12 mouse cellular contexts compared by ENCODE assay signal in genomic region chr6:83500462-83500861, GRCm38 (mm10). TPM values are rescaled to one million over a fixed set of nuclear protein-coding genes. Genes with fewer than 3 reads are reported as not detected.
DNase-seq lines count a peak whose midpoint lies in the region; ATAC-seq and TF ChIP-seq lines count a peak whose summit lies in the region.
"Had no signal": no experiment of that assay in that cellular context is flagged by ENCODE, and none has a peak within 500 bp of the region (broad histone marks: within the 10 kb centered on the region; RNA-seq: fewer than 3 reads in every experiment).

No protein-coding gene starts in this region.

- no peak overlapping the region for H3K27ac ChIP-seq in kidney, postnatal 0 days
- H3K27ac ChIP-seq in kidney, embryonic 14.5 days (ENCODE audit: low read depth, low read length): no peak overlapping the region
- no peak overlapping the region for H3K27ac ChIP-seq in testis, adult 2 months (ENCODE audit: control insufficient read depth, insufficient read depth, low read depth, low read length)
- H3K27ac ChIP-seq: stomach, embryonic 15.5 days had no signal

- TF ChIP-seq POLR2A in testis, adult 2 months (IDR thresholded peaks at IDR 0.05; ENCODE audit: control insufficient read depth, low read depth, low read length): no peak

- peak; percentile 54 for TF ChIP-seq CTCF in kidney, postnatal 0 days (IDR thresholded peaks at IDR 0.05; ENCODE audit: low read depth)
- peak; percentile 73; the same call in 1 of the 2 replicates for TF ChIP-seq CTCF in testis, adult 2 months (IDR thresholded peaks at IDR 0.05; ENCODE audit: control insufficient read depth, insufficient read depth, insufficient replicate concordance, low read depth, low read length)

- H3K36me3 ChIP-seq in kidney, postnatal 0 days (ENCODE audit: insufficient read depth, low read length): 0 out of 2 replicates have a peak, but pooled peaks cover 6% of the 10 kb centered on the region
- H3K36me3 ChIP-seq in kidney, embryonic 14.5 days (ENCODE audit: control insufficient read depth, insufficient read depth, low read length): peaks cover 2% of the 10 kb centered on the region; the same call in 1 of the 2 replicates
- H3K36me3 ChIP-seq in testis, adult 2 months (ENCODE audit: control insufficient read depth, insufficient read depth, low read length): no peaks in the 10 kb centered on the region
- H3K36me3 ChIP-seq: stomach, embryonic 15.5 days had no signal

- H3K4me3 ChIP-seq in kidney, postnatal 0 days (replicated peaks; ENCODE audit: low read depth, low read length): no peak overlapping the region
- no peak overlapping the region for H3K4me3 ChIP-seq in kidney, embryonic 14.5 days (ENCODE audit: low read length)
- H3K4me3 ChIP-seq in testis, adult 2 months (ENCODE audit: control insufficient read depth, low read depth, low read length): no peak overlapping the region
- H3K4me3 ChIP-seq: stomach, embryonic 15.5 days had no signal

- no peak for ATAC-seq in kidney, postnatal 0 days (replicated peaks; ENCODE audit: low FRiP score, low read depth)
- ATAC-seq in kidney, embryonic 14.5 days (ENCODE audit: low FRiP score, low TSS enrichment): no peak

- H3K27me3 ChIP-seq in kidney, postnatal 0 days (ENCODE audit: insufficient read depth, low read length): no peaks in the 10 kb centered on the region
- H3K27me3 ChIP-seq in kidney, embryonic 14.5 days (ENCODE audit: control insufficient read depth, insufficient read depth, low read length): no peaks in the 10 kb centered on the region
- H3K27me3 ChIP-seq in testis, adult 2 months (ENCODE audit: control insufficient read depth, insufficient read depth, low read length): no peaks in the 10 kb centered on the region
- H3K27me3 ChIP-seq: stomach, embryonic 15.5 days had no signal

- 54% methylated on average over 3 of the region's 3 CpGs for whole genome bisulfite sequencing in kidney, postnatal 0 days
- WGBS in kidney, embryonic 14.5 days: 68% methylated on average over 3 of the region's 3 CpGs

- H3K9ac ChIP-seq in kidney, postnatal 0 days (ENCODE audit: low read depth, low read length): no peak overlapping the region
- no peak overlapping the region for H3K9ac ChIP-seq in kidney, embryonic 14.5 days (ENCODE audit: low read depth, low read length)
- H3K9ac ChIP-seq: stomach, embryonic 15.5 days had no signal

- H3K4me2 ChIP-seq in kidney, postnatal 0 days (ENCODE audit: low read length): no peak overlapping the region
- no peak overlapping the region for H3K4me2 ChIP-seq in kidney, embryonic 14.5 days (replicated peaks; ENCODE audit: low read depth, low read length)
- H3K4me2 ChIP-seq: stomach, embryonic 15.5 days had no signal

- DNase-seq in kidney, postnatal 0 days (ENCODE audit: low spot score): no peak
- no peak for DNase-seq in testis, postnatal 14 days (ENCODE audit: low spot score)
- peak; percentile 35 for DNase-seq in T-cell, adult 2 months (ENCODE audit: low spot score)
- DNase-seq in testis, postnatal 10 days (ENCODE audit: low spot score): peak; percentile 60
- no peak for DNase-seq in cerebellum, adult 11-12 months
- no peak for DNase-seq in ovary, postnatal 14 days (ENCODE audit: low spot score)
- DNase-seq: heart, postnatal 4 days; kidney, adult 11 months; right cerebral cortex, postnatal 25 days had no signal

- H3K9me3 ChIP-seq in kidney, postnatal 0 days (replicated peaks; ENCODE audit: low read length): no peaks in the 10 kb centered on the region
- peaks cover 2% of the 10 kb centered on the region; the same call in 1 of the 2 replicates for H3K9me3 ChIP-seq in kidney, embryonic 14.5 days (ENCODE audit: control insufficient read depth, low read length)
- H3K9me3 ChIP-seq: stomach, embryonic 15.5 days had no signal

- H3K4me1 ChIP-seq in kidney, postnatal 0 days (replicated peaks; ENCODE audit: insufficient read depth, low read length): peaks cover under 1% of the 10 kb centered on the region; the same call in 1 of the 2 replicates
- no peaks in the 10 kb centered on the region; the same call in 1 of the 2 replicates for H3K4me1 ChIP-seq in kidney, embryonic 14.5 days (ENCODE audit: control insufficient read depth, insufficient read depth, low read length)
- H3K4me1 ChIP-seq in testis, adult 2 months (ENCODE audit: control insufficient read depth, insufficient read depth, low read length): peaks cover 6% of the 10 kb centered on the region

RNA-seq across cellular contexts. Expression of gene Dguok, which starts 6.3 kb away (rescaled TPM):
- polyA plus RNA-seq in kidney, postnatal 0 days (2015; fragmentation: Nextera tagmentation; extraction: Ambion mirVana): 73.0 and 75.5 TPM in 2 replicates
- 69.3 and 78.2 TPM in 2 replicates for polyA plus RNA-seq in kidney, embryonic 14.5 days (2014; fragmentation: Nextera tagmentation; extraction: Ambion mirVana)
- polyA plus RNA-seq in testis, adult 2 months (2012; rRNA removed): 15.5 and 16.0 TPM in 2 replicates

RNA-seq across cellular contexts. Expression of gene Actg2, which starts 35.6 kb away (rescaled TPM):
- 21.8 and 28.8 TPM in 2 replicates for polyA plus RNA-seq in kidney, postnatal 0 days (2015; fragmentation: Nextera tagmentation; extraction: Ambion mirVana)
- polyA plus RNA-seq in kidney, embryonic 14.5 days (2014; fragmentation: Nextera tagmentation; extraction: Ambion mirVana): 4.0 and 7.6 TPM in 2 replicates
- polyA plus RNA-seq in testis, adult 2 months (2012; rRNA removed): 470 and 505 TPM in 2 replicates

RNA-seq across cellular contexts. Expression of gene Tet3, which starts 41.6 kb away (rescaled TPM):
- polyA plus RNA-seq in kidney, postnatal 0 days (2015; fragmentation: Nextera tagmentation; extraction: Ambion mirVana): 32.3 and 33.0 TPM in 2 replicates
- polyA plus RNA-seq in kidney, embryonic 14.5 days (2014; fragmentation: Nextera tagmentation; extraction: Ambion mirVana): 48.6 and 54.9 TPM in 2 replicates
- 1.8 and 2.0 TPM in 2 replicates for polyA plus RNA-seq in testis, adult 2 months (2012; rRNA removed)

Comparison
In these comparisons a context has a peak if more than half of its experiments do, and no peak if none do; other contexts are left out.
1. DNase-seq: peak in T-cell, adult 2 months (single experiment) and testis, postnatal 10 days (single experiment); none in kidney, postnatal 0 days (single experiment), testis, postnatal 14 days (single experiment), cerebellum, adult 11-12 months (single experiment) and ovary, postnatal 14 days (single experiment).
2. RNA of gene Actg2, which starts 35.6 kb away (polyA plus RNA-seq): 470 to 505 TPM in testis, adult 2 months; 21.8 to 28.8 TPM in kidney, postnatal 0 days and 4.0 to 7.6 TPM in kidney, embryonic 14.5 days; every median in the first group is over 10 times any median in the second.
3. RNA of gene Tet3, which starts 41.6 kb away (polyA plus RNA-seq): 48.6 to 54.9 TPM in kidney, embryonic 14.5 days and 32.3 to 33.0 TPM in kidney, postnatal 0 days; 1.8 to 2.0 TPM in testis, adult 2 months; every median in the first group is over 10 times any median in the second.